Mouse (Mus musculus) adrenal gland, postnatal 36 days (tissue): ENCODE data around the gene Iqcc. TPM values are rescaled to one million over a fixed set of nuclear protein-coding genes. Genes with fewer than 3 reads are reported as not detected.

Experiments used
- DNase-seq, 2 experiments: peaks; one replicate each; pipeline ENCODE4 v3.0.0; 2021; ENCODE audit warnings: mixed read lengths in 1 of 2
- total RNA-seq, 2 experiments: library from RNA; stranded (reverse); gene quantifications; 2 replicates each; pipeline ENCODE4 v1.2.3; 2021

The Iqcc gene
- total RNA-seq, 2 experiments from 2014 or later: 26.2 to 28.0 TPM

DNA sequence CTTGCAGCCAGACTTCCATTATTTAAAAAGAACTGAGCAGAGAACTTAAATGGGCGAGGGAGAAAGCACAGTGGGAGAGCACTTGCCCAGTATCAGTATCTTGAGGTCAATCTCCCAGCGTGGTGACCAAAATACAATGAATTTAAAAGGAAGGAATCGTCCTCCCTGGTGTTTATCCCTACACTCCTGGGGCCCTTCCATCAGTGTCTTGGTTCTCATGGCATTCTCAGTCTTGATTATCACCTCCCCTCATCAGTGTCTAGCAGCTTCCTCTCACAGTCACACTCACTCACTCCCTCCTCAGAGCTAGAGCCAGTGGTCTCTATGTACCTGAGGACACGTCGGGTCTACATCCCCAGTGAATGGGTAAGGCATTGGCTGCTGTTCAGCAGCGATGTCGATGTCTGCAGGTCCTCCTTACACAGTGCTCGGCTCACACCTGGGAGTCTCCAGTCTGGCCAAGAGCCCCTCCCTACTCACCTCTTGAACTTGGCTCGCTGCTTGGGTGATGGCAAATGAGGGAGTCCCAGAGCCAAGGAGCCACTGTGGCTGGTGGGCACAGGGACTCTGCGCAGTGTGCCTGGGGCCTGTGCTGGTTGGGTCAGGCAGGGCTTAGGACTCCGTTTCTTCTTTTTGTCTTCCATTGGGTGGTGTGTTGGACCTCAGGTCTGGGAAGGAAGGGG, 3.4 kb upstream of the Iqcc start:
- DNase-seq: no peak

DNA sequence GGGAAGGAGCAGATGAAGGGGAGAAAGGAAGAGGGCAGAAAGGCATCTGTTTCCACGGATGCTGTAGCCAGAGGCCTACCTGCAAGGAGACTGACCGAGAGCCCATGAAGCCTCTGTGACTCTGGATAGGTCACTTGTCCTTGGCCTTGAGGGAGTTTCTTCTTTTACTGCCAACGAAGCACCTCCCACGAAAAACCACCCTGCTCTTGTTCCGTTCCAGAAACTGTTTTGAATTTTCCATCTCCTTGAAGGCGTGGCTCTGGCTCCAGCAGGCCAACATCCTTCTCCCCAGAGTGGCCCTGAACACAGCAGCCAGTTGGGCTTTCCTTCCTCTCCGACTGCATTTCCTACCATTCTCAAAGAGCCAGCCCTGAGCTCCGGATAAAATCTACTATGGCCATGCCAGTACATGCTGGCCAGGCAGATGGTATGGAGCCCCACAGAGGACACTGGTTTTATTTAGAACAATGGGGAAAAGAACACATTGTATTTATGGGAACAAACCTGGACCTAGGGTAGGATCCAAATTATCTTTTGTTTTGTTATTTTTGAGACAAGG, 2.5 kb upstream of the Iqcc start:
- DNase-seq: peak; percentile 42 to 56

DNA sequence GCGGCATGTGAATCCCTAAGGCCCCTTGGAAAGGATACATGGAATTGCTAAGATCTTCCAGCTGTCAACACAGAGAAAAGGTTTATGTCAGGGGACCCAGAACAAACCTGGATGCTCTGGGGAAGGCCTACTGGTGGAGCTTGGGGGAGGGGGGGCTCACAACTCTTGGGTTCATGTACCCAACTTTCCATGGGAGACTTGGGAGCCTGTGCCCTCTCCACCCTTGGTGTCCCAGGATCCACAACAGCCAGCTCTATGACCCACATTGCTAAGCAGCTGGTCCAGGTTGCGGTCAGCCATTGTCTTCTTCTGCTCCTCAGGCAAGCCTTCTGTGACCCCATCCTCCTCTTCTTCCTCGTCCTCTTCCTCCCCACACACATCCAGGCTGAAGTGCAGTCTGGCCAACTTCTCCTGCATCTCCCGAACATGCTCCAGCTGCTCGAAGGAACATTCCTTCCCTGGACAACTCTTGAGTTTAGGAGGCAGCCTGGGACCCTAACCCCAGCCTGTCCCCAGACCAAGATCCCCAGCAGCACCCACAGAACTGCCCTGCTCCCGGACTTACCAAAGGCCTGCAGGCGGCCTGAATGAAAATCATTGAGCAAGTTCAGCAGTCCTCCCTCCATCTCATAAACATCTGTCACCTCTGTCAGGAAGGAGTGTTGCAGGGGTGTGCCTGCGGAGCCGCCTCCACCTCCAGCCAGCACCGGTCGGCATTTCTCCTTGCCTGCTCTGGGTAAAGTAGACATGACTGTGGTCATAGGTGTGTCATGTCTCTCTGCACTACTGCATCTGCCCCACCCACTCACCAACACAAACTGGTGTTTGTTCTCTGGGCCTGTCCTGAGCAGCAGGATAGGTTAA, 1.8 kb upstream of the Iqcc start:
- no peak for DNase-seq

DNA sequence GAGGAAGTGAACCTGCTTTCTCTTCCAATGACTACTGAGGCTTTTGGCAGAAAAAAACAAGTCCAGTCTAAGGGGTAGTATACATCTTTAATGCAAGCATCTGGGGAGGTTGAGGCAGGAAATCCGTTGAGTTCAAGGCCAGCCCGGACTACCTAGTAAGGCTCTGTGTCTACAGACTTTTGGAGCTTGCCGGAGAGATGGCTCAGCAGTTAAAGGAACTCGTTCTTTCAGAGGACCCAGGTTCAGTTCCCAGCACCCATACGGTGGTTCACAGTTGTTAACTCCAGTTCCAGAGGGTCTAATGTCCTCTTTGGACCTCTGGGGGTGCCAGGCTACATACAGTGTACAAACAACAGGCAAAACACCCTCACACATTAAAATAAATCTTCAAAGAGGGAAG, 868 bp downstream of the Iqcc start:
- DNase-seq: no peak

DNA sequence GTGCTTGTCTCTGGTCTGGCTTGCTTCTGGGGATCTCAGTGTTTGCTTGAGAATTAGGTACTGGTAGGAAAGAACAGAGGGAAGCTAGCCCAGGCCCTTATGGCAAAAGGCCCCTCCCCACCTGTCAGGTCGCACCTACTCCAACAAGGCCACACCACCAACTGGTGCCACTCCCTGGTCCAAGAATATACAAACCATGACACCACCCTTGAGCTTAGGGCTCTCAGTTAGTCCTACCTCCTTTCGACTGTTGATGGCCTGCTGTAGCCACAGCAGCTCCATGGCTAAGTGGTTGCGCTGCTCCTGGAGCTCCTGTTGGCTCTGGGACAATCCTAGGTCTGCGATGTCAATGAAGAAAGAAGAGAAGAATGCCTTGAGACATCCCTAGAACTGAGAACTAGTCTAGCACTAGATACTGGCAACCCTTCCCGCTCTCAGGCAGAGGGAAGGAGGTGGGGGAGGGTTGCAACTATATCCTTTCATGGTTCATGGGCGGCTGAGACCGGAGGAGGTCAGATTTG, 1.7 kb downstream of the Iqcc start:
- DNase-seq: no peak

DNA sequence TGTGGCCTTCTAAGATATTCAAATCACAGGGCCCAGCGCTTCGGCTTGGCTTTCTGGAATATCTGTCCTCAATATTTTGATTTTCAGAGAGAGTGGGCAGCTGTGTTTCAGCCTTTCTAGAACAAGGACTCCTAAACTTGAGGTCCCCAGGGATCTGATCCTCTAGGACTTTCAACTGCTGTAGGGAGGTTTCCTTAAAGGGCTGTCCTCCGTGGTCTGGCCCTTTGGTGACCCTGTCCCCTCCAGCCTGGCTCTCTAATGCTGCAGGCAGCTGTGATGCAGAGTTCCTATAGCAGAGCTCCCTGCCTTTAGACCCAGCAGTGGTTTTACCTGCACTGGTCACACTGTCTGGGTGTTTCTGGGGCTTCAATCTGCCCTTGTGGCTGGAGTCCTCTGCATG, 2.3 kb downstream of the Iqcc start:
- DNase-seq: no peak

DNA sequence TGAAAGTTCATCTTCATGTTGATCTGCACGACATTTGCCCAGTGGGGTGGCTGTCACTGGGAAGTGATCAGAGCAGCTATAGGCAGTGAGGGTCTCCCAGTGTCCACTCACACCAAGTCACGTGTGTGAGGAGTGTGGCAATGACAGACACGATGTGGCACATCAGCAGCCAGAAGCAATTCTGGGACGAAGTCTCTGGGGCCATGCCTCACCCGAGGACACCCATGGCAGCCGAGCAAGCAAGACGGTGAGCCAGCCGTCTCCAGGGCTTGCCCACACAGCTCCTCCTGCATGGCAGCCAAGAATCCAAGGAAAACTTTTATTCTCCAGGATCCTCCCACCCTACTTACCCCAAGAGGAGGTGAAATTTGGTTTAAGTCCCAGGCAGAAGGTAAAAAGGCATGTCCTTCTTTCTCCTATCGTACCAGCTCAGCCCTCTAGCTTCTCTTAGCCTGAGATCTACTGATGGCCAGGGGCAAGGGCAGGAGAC, 3.1 kb downstream of the Iqcc start:
- no peak for DNase-seq

DNA sequence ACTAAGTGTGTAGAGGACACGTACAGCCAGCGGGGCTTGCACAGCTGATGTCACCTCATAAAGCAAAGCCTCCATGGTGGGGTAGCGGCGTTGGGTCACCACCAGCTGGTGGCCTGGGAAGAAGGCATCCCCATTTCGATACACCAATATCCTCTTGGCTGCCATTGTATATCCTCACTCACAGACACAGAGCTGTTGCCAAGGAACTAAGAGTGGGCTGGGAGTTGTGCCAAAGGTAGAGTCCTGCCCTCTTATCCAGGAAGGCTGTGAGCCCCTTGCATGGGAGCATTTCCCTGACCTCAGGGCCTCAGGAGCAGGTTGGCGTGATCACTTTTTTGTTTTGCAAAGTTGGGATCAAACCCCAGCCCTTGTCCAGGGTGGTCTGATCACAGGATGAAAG, 4.8 kb downstream of the Iqcc start, which contains the start of gene Dcdc2b:
Dcdc2b (minus strand) TSS at position 165 of the 400 bp plus-strand sequence.
- DNase-seq: no peak

DNA sequence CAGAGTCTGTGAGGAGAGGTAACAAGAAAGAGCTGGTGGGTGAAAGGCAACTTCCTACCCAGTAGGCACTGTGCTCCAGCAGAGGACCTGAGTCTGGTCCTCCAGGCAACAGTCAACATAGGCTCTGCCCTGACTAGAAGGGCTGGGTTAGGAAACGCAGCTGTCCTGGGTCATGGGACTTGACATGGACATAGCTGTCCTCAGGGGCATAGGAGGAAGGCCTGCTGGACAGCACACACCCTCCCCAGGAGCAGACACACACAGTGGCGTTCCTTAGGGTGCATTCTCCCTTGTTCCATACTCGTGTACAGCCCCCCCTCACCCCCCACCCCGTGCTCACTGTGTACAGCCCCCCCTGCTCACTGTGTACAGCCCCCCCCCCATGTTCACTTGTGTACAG, 8.4 kb downstream of the Iqcc start:
- no peak for DNase-seq

DNA sequence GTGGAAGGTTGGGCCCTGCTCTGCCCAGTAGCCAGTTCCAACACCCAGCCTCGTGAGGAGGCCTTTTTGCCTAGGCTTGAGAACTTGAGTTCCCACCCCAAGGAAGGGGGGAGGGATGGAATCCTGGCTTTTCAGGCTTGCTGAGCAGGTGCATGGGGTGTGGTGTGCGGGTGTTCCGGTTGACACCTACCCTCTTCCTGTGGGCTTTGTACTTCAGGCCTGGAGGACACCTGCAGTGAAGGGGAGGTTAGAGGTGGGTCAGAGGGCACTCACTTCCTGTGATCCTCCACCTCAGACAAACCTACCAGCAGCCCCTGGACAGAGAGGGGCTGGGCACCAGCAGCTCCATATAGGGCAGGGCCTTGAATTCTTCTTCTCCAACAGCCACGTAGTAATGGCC, 8.9 kb downstream of the Iqcc start:
- no peak for DNase-seq

DNA sequence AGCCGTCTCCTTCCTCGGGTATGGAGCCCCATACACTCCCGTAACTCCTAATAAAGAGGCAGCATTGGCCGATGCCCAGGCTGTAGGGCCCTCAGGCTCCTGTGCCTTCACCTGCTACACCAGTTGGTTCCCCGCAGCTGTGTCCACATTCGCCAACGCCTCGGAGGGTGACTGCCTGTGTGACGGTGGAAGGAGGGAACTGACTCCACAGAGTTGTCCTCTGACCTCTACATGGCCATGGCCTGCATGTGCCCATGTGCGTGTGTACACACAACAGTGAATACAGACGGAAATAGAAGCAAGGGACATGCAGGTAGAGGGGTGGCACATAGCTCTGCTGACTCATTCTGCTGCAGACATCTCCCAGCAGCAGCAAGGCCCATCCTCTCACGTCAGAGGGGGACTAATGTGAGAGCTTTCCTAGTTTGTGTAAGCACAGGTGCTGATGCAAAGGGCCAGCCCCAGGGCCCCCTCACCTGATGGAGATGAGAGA, 9.7 kb downstream of the Iqcc start:
- no peak for DNase-seq

DNA sequence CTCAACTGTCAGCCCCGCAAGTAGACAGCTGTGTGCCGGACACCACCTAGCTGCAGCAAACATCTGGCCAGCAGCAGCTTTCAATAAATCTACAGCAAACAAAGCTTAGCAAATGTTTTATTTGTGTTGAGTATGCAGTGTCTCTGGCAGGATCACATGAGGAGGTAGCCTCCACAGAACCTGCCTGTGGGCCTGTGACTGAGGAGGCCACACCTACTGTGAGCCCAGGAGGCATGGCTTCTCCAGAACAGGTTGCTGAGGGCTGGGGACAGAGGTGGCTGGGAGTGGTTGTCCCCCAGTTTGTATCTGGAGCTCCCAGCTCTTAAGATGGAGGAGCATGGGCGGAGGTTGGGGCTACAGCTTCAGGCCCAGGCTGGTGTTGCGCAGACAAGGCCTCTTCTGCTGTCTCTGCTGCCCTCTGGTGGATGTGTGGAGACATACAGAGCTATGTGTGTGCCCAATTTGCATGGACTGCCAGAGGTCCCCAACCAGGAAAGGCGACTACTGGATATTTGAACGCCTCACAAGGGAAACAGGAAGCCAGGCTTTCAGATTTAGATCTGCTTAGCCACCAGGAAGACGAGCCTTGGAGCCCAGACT, 10.4 kb downstream of the Iqcc start:
- DNase-seq: peak; percentile 80 to 88

DNA sequence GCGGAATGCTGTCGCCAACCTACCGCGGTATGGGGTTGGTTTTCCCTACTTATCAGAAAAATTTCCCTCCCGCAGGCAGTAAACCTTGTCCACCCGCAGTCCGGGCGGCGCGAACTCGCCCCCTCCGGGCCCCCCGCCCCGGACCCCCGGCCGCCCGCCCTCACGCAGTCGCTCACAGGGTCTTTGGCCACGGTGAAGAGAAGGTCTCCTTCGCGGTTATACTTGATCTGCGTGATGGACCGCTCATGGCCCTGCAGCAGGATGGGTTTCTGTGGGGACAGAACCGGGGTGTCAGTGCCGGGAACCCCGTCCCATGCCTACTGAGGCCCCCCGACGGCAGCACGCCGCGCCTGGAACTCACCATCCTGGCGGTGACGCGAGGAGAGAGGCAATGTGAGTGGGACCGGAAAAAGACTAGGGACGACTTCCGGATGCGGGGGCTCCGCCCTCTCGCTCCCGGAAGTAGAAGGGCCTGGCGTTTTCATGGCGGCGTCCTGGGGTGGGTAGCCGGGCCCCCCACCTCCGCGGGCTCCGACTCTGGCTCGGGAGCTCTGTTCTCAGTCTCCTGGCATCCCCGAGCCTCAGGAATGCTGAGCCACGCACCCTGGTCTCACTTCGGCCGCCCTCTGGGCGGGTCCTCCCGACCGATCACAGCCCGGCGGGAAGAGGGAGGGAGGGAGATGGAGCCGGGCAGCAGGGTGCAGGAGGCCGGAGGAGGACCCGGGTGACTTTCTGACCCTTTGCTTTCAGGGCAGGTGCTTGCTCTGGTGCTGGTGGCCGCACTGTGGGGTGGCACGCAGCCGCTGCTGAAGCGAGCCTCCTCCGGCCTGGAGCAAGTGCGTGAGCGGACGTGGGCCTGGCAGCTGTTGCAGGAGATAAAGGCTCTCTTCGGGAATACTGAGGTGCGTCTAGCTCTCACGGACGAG, 18.4 kb downstream of the Iqcc start, which contains the start of the genes Eif3i and Tmem234:
Eif3i (minus strand) TSS at position 416 of the 926 bp plus-strand sequence.
Tmem234 (plus strand) TSS at position 436 of the 926 bp plus-strand sequence.
- DNase-seq: peak; percentile 89 to 91

DNA sequence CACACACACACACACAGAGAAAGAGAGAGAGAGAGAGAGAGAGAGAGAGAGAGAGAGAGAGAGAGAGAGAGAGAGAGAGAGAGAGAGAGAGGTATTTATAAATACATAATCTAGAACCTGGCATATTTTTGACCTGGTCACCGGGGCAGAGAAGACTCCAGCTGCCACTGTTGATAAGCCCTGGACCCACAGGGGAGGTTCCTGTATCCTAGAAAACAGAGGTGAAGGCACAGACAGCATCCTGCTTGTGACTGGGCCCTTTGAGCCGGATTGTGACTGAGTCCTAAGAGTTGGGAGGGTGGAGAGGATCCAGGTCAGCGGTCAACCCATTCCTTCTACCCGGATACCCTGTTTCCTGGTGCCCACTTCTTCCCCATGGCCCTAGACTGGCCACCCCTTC, 30.0 kb downstream of the Iqcc start:
- DNase-seq: no peak

DNA sequence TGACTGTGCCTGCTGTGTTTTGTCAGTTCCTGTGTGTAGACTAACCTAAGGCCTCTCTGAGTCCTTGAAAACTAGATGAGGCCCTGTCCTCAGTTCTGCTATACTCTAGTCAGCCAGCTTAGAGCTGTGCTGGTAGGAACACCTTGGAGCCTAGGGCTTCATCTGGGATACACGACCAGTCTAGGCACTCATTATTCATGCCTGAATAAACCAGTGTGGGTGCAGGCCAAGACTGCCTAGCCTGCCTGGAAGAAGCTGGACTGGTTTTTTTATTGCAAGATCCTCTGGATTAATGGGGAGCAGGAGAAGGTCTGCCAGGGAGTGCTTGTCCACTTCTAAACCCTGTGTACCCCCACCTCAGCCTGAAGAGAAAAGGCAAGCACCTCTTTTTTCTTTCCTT, 32.0 kb downstream of the Iqcc start:
- DNase-seq: no peak

DNA sequence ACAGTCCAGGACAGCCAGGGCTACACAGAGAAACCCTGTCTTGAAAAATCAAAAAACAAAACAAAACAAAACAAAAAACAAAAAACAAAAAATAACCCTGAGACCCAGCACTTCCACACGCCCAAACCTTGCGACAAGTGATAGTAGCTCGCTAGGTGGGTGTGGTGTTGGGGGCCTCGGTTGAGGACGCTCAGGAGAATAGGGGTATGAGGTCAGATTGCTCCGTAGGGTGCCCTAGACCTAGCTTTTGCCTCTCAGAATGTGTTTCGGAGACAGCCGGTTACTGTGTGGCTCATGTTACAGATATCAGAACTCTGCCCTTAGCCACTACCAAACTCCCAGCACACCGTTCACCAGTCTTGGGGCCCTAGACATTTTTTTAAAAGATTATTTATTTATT, 33.1 kb downstream of the Iqcc start:
- DNase-seq: no peak

DNA sequence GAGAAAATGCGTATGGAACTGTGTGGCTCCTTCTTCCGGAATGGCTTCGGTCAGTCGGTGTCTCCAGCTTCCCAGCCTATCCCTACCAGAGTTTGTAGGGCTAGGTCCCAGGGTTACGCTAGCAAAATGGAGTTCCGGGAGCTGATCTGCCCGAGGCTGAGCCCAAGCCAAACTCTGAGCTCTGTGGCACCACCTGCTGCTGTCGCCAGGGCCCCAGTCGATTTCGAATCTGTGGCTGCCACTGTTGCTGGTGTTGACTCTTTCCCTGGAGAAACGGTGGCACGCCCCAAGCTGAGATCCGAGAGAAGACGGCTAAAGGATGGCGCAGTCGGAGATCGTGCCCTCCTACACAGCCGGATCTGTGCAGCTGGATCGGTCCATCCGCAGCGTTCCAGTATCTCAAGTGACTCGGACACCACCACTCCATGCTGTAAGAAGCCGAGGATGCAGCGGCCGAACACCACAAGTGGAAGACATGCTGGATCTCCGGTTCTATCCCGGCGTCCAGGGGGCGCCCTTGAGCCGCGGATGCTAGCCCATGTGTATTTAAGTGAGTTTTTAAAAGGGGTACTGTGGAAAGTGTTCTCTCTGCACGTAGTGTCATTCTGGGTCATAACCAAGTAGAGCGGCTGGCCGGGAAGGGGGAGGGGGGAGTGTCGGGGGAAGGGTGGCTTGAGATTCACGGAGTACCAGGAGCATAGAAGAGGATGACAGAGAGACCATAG, 33.9 kb downstream of the Iqcc start:
- DNase-seq: peak; percentile 91 to 94

DNA sequence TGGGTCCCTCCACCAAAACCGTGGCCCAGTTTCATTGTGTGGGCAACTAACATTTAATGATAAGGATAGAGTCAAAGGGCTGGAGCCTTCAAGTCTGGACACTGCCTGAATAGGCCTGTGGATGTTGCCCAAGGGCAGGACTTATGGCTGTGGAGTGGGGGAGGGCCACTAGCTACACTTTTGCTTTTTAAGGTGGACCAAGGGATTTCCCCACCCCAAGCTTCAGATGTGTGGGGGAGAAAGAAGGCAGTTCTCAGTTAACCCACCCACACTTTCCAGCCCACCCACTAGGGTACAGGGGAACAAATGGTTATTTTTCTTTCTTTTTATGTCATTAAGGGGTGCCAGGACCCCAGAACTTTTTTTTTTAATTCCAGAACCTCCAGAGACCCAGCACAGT, 34.5 kb downstream of the Iqcc start:
- no peak for DNase-seq

DNA sequence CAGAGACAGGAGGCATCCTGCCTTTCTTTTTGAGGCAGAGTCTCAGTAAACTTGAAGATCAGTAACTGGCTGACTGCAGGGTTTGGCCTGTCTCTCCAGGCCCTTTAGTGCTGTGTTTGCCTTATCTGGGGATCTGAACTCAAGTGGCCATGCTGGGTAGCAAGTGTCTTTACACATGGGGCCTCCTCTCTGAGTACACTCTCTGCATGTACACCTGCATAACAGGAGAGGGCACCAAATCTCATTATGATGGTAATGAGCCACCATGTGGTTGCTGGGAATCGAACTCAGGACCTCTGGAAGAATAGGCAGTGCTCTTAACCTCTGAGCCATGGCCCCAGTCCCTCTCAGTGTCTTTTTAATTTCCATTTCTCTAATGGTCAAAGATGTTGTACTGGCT, 36.6 kb downstream of the Iqcc start:
- no peak for DNase-seq

DNA sequence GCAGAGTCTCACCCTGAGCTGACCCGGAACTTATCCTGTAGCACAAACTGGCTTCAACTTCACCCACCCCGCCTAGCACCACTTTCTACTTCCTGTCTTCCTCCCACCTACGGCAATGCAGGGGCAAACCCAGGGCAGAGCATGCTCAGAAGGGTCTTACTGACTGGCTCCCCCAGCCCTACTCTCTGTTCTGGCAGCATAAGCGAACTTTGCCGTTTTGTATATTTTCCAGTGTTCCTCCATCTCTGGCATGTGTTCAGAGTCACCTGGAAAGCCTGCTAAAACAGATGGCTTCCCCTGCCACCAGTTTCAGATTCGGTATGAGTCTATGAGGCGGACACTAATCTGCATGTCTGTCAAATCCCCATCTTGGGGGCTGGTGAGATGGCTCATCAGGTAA, 38.6 kb downstream of the Iqcc start:
- DNase-seq: no peak
